Mouse (Mus musculus): ENCODE data around the gene Nrxn3.

GRCm38 (mm10) chr12:90010280-90010679 is 1287.6 kb downstream of the Nrxn3 start:
- TF ChIP-seq USF1 (IDR thresholded peaks at IDR 0.05; ENCODE audit: low read depth) (no peak), POLR2A (IDR thresholded peaks at IDR 0.05; ENCODE audit: insufficient read length, low read depth) (no peak), MYOD1 (IDR thresholded peaks at IDR 0.05; ENCODE audit: control insufficient read depth in 1 of 3, insufficient read length in 2 of 3, low read depth in 2 of 3) (no peak), REST (IDR thresholded peaks at IDR 0.05; ENCODE audit: insufficient read depth, insufficient read length) (no peak), CEBPB (IDR thresholded peaks at IDR 0.05; ENCODE audit: insufficient read depth, poor library complexity, severe bottlenecking) (no peak), MYOG (IDR thresholded peaks at IDR 0.05; ENCODE audit: control insufficient read depth in 1 of 3, insufficient read depth in 1 of 3, insufficient read length in 2 of 3, low read depth in 2 of 3) (no peak), SRF (IDR thresholded peaks at IDR 0.05; ENCODE audit: control insufficient read depth, insufficient read length, low read depth) (no peak), TCF12 (IDR thresholded peaks at IDR 0.05; ENCODE audit: insufficient read depth, poor library complexity, severe bottlenecking) (no peak)
